Mouse (Mus musculus) liver, adult 2 months (tissue): Measurements from ENCODE around the gene Tstd1. TPM values are rescaled to one million over a fixed set of nuclear protein-coding genes. Genes with fewer than 3 reads are reported as not detected.

ENCODE experiments used
- DNase-seq: peaks from one replicate; pipeline ENCODE4 v3.0.0-alpha.2; 2011; ENCODE audit warnings: low read depth, low spot score; ENCODE audit errors: extremely low read depth
- H3K27ac ChIP-seq: fragments of 200-500 bp; replicated peaks from 2 replicates; pipeline ENCODE4 v1.5.1; 2012; ENCODE audit warnings: low read depth, mild to moderate bottlenecking, control low read depth, inconsistent platforms, low read length; ENCODE audit not compliant: insufficient read depth
- H3K27me3 ChIP-seq: fragments of 200-500 bp; 2 replicates; pipeline ENCODE4 v1.6.1; 2012; ENCODE audit warnings: mild to moderate bottlenecking, moderate library complexity, low read length, inconsistent platforms; ENCODE audit not compliant: control insufficient read depth, insufficient read depth
- H3K36me3 ChIP-seq: fragments of 200-500 bp; 2 replicates; pipeline ENCODE4 v1.6.1; 2012; ENCODE audit warnings: low read length, inconsistent platforms; ENCODE audit not compliant: control insufficient read depth, insufficient read depth
- H3K4me1 ChIP-seq: fragments of 200-500 bp; 2 replicates; pipeline ENCODE4 v1.6.1; 2011; ENCODE audit warnings: low read length; ENCODE audit not compliant: control insufficient read depth, insufficient read depth
- H3K4me3 ChIP-seq: fragments of 200-500 bp; 2 replicates; pipeline ENCODE4 v1.5.1; 2011; ENCODE audit warnings: low read depth, mild to moderate bottlenecking, control low read depth, low read length, moderate library complexity; ENCODE audit not compliant: insufficient read depth
- H3K79me2 ChIP-seq: fragments of 200-500 bp; 2 replicates; pipeline ENCODE4 v1.6.1; 2012; ENCODE audit warnings: inconsistent platforms, mild to moderate bottlenecking, low read length, moderate library complexity; ENCODE audit not compliant: control insufficient read depth, insufficient read depth
- H3K9ac ChIP-seq: fragments of 200-500 bp; 2 replicates; pipeline ENCODE4 v1.6.1; 2012; ENCODE audit warnings: low read depth, mild to moderate bottlenecking, control low read depth, inconsistent platforms, low read length
- CTCF ChIP-seq: fragments of 200-500 bp; IDR thresholded peaks from 2 replicates; pipeline ENCODE4 v1.5.1; 2011; ENCODE audit warnings: low read depth, low read length, control low read depth
- POLR2A ChIP-seq: fragments of 200-500 bp; IDR thresholded peaks from 2 replicates; pipeline ENCODE4 v1.6.1; 2011; ENCODE audit warnings: low read length, control low read depth; ENCODE audit not compliant: insufficient read depth; ENCODE audit errors: extremely low read depth
- WGBS: fragments of 180-500 bp; shearing (Covaris S2); methylation state at CpG from one replicate; pipeline ENCODE4 v1.1.7; 2018; 5-methylcytosine and 5-hydroxymethylcytosine counted together
- polyA plus RNA-seq: library from polyadenylated mRNA; depleted of rRNA; stranded (reverse); fragments of >200 nt; gene quantifications from 2 replicates; pipeline ENCODE4 v1.2.3, GENCODE M21; 2012
- total RNA-seq: library from RNA; depleted of rRNA; stranded (reverse); fragments of >200 nt; gene quantifications from 2 replicates; pipeline ENCODE4 v1.2.3, GENCODE M21; 2014

Gene Tstd1
- total and polyA plus RNA-seq, 2 experiments: 26.6 to 57.2 TPM

GRCm38 (mm10) chr1:171437264-171438013 is 18.8 kb downstream of the Tstd1 start, which contains the start of gene F11r:
Gene F11r, plus strand, starts transcription at chr1:171437535.
- Histone ChIP-seq H3K79me2 (peaks cover 19% of the 10 kb centered on the region; the same call in 1 of the 2 replicates), H3K4me3 (peak within 1 kb of the TSS; percentile 69), H3K4me1 (peaks cover 28% of the 10 kb centered on the region), H3K27me3 (no peaks in the 10 kb centered on the region), H3K27ac (peak within 1 kb of the TSS; percentile 93), H3K9ac (peak within 1 kb of the TSS; percentile 79), H3K36me3 (no peaks in the 10 kb centered on the region)
- TF ChIP-seq POLR2A: peak; percentile 98
- TF ChIP-seq CTCF: no peak
- WGBS: 1% methylated on average over 46 of the region's 46 CpGs
- peak; percentile 93 for DNase-seq

GRCm38 (mm10) chr1:171438014-171438670 is 19.5 kb downstream of the Tstd1 start:
- H3K36me3 ChIP-seq: no peaks in the 10 kb centered on the region
- TF ChIP-seq CTCF: no peak
- no peak for TF ChIP-seq POLR2A
- no peak for DNase-seq
- peak overlapping the region; percentile 69 for H3K4me3 ChIP-seq
- H3K79me2 ChIP-seq: peaks cover 24% of the 10 kb centered on the region; the same call in 1 of the 2 replicates
- H3K27ac ChIP-seq: peak overlapping the region; percentile 93
- under 1% methylated on average over 18 of the region's 18 CpGs for WGBS
- no peaks in the 10 kb centered on the region for H3K27me3 ChIP-seq
- H3K9ac ChIP-seq: peak overlapping the region; percentile 79
- H3K4me1 ChIP-seq: peaks cover 32% of the 10 kb centered on the region

GRCm38 (mm10) chr1:171439072-171439471 is 20.4 kb downstream of the Tstd1 start:
- Histone ChIP-seq H3K27me3 (no peaks in the 10 kb centered on the region), H3K4me3 (peak overlapping the region; percentile 69), H3K36me3 (no peaks in the 10 kb centered on the region), H3K27ac (peak overlapping the region; percentile 90), H3K9ac (peak overlapping the region; percentile 61), H3K4me1 (peaks cover 32% of the 10 kb centered on the region), H3K79me2 (peaks cover 30% of the 10 kb centered on the region; the same call in 1 of the 2 replicates)
- no peak for TF ChIP-seq POLR2A
- TF ChIP-seq CTCF: no peak
- DNase-seq: peak; percentile 75
- 3% methylated on average over 8 of the region's 8 CpGs for WGBS

- Histone ChIP-seq H3K27ac (peak overlapping the region; percentile 90), H3K36me3 (no peaks in the 10 kb centered on the region), H3K79me2 (peaks cover 34% of the 10 kb centered on the region; the same call in 1 of the 2 replicates), H3K27me3 (no peaks in the 10 kb centered on the region), H3K4me3 (no peak overlapping the region), H3K9ac (peak overlapping the region; percentile 13; the same call in 1 of the 2 replicates), H3K4me1 (peaks cover 32% of the 10 kb centered on the region)
- 11% methylated on average over 9 of the region's 9 CpGs for WGBS
- TF ChIP-seq POLR2A (no peak), CTCF (no peak)
- DNase-seq: peak; percentile 58
These were observed 21.5 kb downstream of the Tstd1 start for GRCm38 (mm10) chr1:171440025-171440725.

- Histone ChIP-seq H3K4me1 (peaks cover 30% of the 10 kb centered on the region), H3K79me2 (peaks cover 46% of the 10 kb centered on the region; the same call in 1 of the 2 replicates), H3K36me3 (no peaks in the 10 kb centered on the region), H3K27me3 (no peaks in the 10 kb centered on the region), H3K9ac (peak overlapping the region; percentile 54; the same call in 1 of the 2 replicates), H3K27ac (peak overlapping the region; percentile 89), H3K4me3 (no peak overlapping the region)
- peak; percentile 90 for DNase-seq
- TF ChIP-seq POLR2A: no peak
- no peak for TF ChIP-seq CTCF
- 26% methylated on average over 7 of the region's 7 CpGs for WGBS
These were observed 23.1 kb downstream of the Tstd1 start for GRCm38 (mm10) chr1:171441466-171442412.
